Mouse (Mus musculus) olfactory bulb, adult 2 months (tissue): Measurements from ENCODE around the gene Olfr1428. TPM values are rescaled to one million over a fixed set of nuclear protein-coding genes. Genes with fewer than 3 reads are reported as not detected.
"Not testable (repeated sequence)": the region's sequence is repeated elsewhere in the genome, so short reads cannot be mapped to it uniquely, and the experiment has no call there.

Source experiments
- H3K27ac ChIP-seq: fragments of 200-500 bp; 2 replicates; pipeline ENCODE4 v1.5.1; 2012; ENCODE audit warnings: low read depth, low read length; ENCODE audit not compliant: insufficient read depth
- H3K4me1 ChIP-seq: fragments of 200-500 bp; 2 replicates; pipeline ENCODE4 v1.6.1; 2012; ENCODE audit warnings: low read length; ENCODE audit not compliant: control insufficient read depth, insufficient read depth
- H3K4me3 ChIP-seq: fragments of 200-500 bp; 2 replicates; pipeline ENCODE4 v1.5.1; 2012; ENCODE audit warnings: mild to moderate bottlenecking, low read depth, low read length, moderate library complexity; ENCODE audit not compliant: insufficient read depth
- CTCF ChIP-seq: fragments of 200-500 bp; IDR thresholded peaks from 2 replicates; pipeline ENCODE4 v1.5.1; 2012; ENCODE audit warnings: low read depth, mild to moderate bottlenecking, low read length, moderate library complexity; ENCODE audit not compliant: insufficient read depth
- POLR2A ChIP-seq: fragments of 200-500 bp; IDR thresholded peaks from 2 replicates; pipeline ENCODE4 v1.6.1; 2012; ENCODE audit warnings: mild to moderate bottlenecking, low read depth, low read length, moderate library complexity; ENCODE audit not compliant: insufficient read depth
- WGBS: fragments of 180-500 bp; shearing (Covaris S2); methylation state at CpG from one replicate; pipeline ENCODE4 v1.1.7; 2018; 5-methylcytosine and 5-hydroxymethylcytosine counted together
- polyA plus RNA-seq: library from polyadenylated mRNA; stranded (reverse); fragments of >200 nt; gene quantifications from 2 replicates; pipeline ENCODE4 v1.2.4, GENCODE M21; 2012; ENCODE audit warnings: low replicate concordance; ENCODE audit not compliant: missing spikeins, insufficient read depth, insufficient read length

The Olfr1428 gene
- not detected in 2 replicates for polyA plus RNA-seq

- Histone ChIP-seq H3K4me1 (no peaks in the 10 kb centered on the region), H3K27ac (no peak within 1 kb of the TSS), H3K4me3 (no peak within 1 kb of the TSS)
- no peak for TF ChIP-seq CTCF
- no peak for TF ChIP-seq POLR2A
- 72% methylated on average over 1 of the region's 1 CpGs for WGBS
Observed at GRCm38 (mm10) chr19:12115797-12116196, at the start of gene Olfr1428. Gene Olfr1428 (minus strand): TSS chr19:12115897.

GRCm38 (mm10) chr19:12145452-12145851, 29.8 kb upstream of the Olfr1428 start:
- 81% methylated on average over 3 of the region's 3 CpGs for WGBS
- Histone ChIP-seq H3K27ac (no peak overlapping the region), H3K4me3 (no peak overlapping the region), H3K4me1 (no peaks in the 10 kb centered on the region)
- no peak for TF ChIP-seq POLR2A

GRCm38 (mm10) chr19:12143356-12143755, 27.7 kb upstream of the Olfr1428 start:
- Histone ChIP-seq H3K27ac (no peak overlapping the region), H3K4me3 (no peak overlapping the region), H3K4me1 (no peaks in the 10 kb centered on the region)
- 10% methylated on average over 1 of the region's 1 CpGs for WGBS
- no peak for TF ChIP-seq CTCF
- TF ChIP-seq POLR2A: no peak

GRCm38 (mm10) chr19:12134289-12134688, 18.6 kb upstream of the Olfr1428 start:
- no peak for TF ChIP-seq CTCF
- no peak for TF ChIP-seq POLR2A
- WGBS: 23% methylated on average over 2 of the region's 2 CpGs

GRCm38 (mm10) chr19:12123103-12123502, 7.4 kb upstream of the Olfr1428 start, which contains the start of gene Olfr76:
Gene Olfr76 (minus strand): TSS chr19:12123203.
- TF ChIP-seq CTCF (no peak), POLR2A (no peak)
- Histone ChIP-seq H3K27ac (no peak within 1 kb of the TSS), H3K4me1 (no peaks in the 10 kb centered on the region), H3K4me3 (no peak within 1 kb of the TSS)
- 71% methylated on average over 3 of the region's 3 CpGs for WGBS

More at GRCm38 (mm10) chr19:12134289-12134688, 18.6 kb upstream of the Olfr1428 start:
- H3K4me1 ChIP-seq: no peaks in the 10 kb centered on the region
- H3K27ac ChIP-seq: no peak overlapping the region
- H3K4me3 ChIP-seq: no peak overlapping the region

- no peak for TF ChIP-seq POLR2A
- TF ChIP-seq CTCF: no peak
- 89% methylated on average over 3 of the region's 3 CpGs for WGBS
- Histone ChIP-seq H3K4me1 (no peaks in the 10 kb centered on the region), H3K4me3 (no peak overlapping the region), H3K27ac (no peak overlapping the region)
Observed at GRCm38 (mm10) chr19:12116464-12116863, 767 bp upstream of the Olfr1428 start.

- no peaks in the 10 kb centered on the region for H3K4me1 ChIP-seq
- 61% methylated on average over 1 of the region's 1 CpGs for WGBS
- TF ChIP-seq CTCF: no peak
- TF ChIP-seq POLR2A: no peak
Observed at GRCm38 (mm10) chr19:12113807-12114206, 1.9 kb downstream of the Olfr1428 start.

GRCm38 (mm10) chr19:12104541-12104940, 11.2 kb downstream of the Olfr1428 start:
- TF ChIP-seq CTCF (no peak), POLR2A (no peak)
- no peak overlapping the region for H3K4me3 ChIP-seq
- WGBS: 59% methylated on average over 1 of the region's 1 CpGs
- H3K4me1 ChIP-seq: no peaks in the 10 kb centered on the region
- no peak overlapping the region for H3K27ac ChIP-seq

More at GRCm38 (mm10) chr19:12113807-12114206, 1.9 kb downstream of the Olfr1428 start:
- H3K4me3 ChIP-seq: no peak overlapping the region
- H3K27ac ChIP-seq: no peak overlapping the region

GRCm38 (mm10) chr19:12103234-12103633, 12.5 kb downstream of the Olfr1428 start, which contains the start of gene Olfr1427:
Gene Olfr1427 (minus strand): TSS chr19:12103334.
- WGBS: 97% methylated on average over 2 of the region's 2 CpGs
- Histone ChIP-seq H3K4me3 (no peak within 1 kb of the TSS), H3K4me1 (no peaks in the 10 kb centered on the region), H3K27ac (no peak within 1 kb of the TSS)
- TF ChIP-seq CTCF (no peak), POLR2A (no peak)

GRCm38 (mm10) chr19:12091913-12092312, 23.8 kb downstream of the Olfr1428 start, which contains the start of gene Olfr1426:
Gene Olfr1426 (minus strand): TSS chr19:12092013.
- no peak within 1 kb of the TSS for H3K4me3 ChIP-seq
- no peak within 1 kb of the TSS for H3K27ac ChIP-seq
- TF ChIP-seq POLR2A (no peak), CTCF (no peak)
- H3K4me1 ChIP-seq: no peaks in the 10 kb centered on the region
- WGBS: 92% methylated on average over 1 of the region's 1 CpGs

- H3K4me3 ChIP-seq, H3K4me1 ChIP-seq, H3K27ac ChIP-seq: not testable (repeated sequence)
- 74% methylated on average over 4 of the region's 4 CpGs for WGBS
Observed at GRCm38 (mm10) chr19:12077631-12078030, 38.1 kb downstream of the Olfr1428 start, which contains the start of gene Olfr1425. Gene Olfr1425 (minus strand): TSS chr19:12077731.

GRCm38 (mm10) chr19:12069546-12069945, 46.2 kb downstream of the Olfr1428 start:
- not testable (repeated sequence) for H3K27ac ChIP-seq, H3K4me3 ChIP-seq, H3K4me1 ChIP-seq
- WGBS: 83% methylated on average over 1 of the region's 1 CpGs

- WGBS: 67% methylated on average over 1 of the region's 1 CpGs
- not testable (repeated sequence) for H3K4me1 ChIP-seq
Observed at GRCm38 (mm10) chr19:12067806-12068205, 47.9 kb downstream of the Olfr1428 start.

More at GRCm38 (mm10) chr19:12067806-12068205, 47.9 kb downstream of the Olfr1428 start:
- not testable (repeated sequence) for H3K27ac ChIP-seq, H3K4me3 ChIP-seq
